Mouse (Mus musculus) embryo, embryonic 10 days (tissue): ENCODE measurements around the gene Tmem247.
A peak's percentile ranks its signal among the peaks of the same experiment; 100 is the strongest.

Experiments used
- DNase-seq: peaks from one replicate; pipeline ENCODE4 v3.0.0-alpha.2; 2015; ENCODE audit warnings: low spot score

Tmem247 gene

GRCm38 (mm10) chr17:86917048-86917447 is at the start of gene Tmem247:
Tmem247 (plus strand) TSS chr17:86917348.
- no peak for DNase-seq

- no peak for DNase-seq
These were observed 46.6 kb upstream of the Tmem247 start for GRCm38 (mm10) chr17:86870586-86870985.

GRCm38 (mm10) chr17:86872643-86873042 is 44.5 kb upstream of the Tmem247 start:
- DNase-seq, result no peak

- DNase-seq, result no peak
These were observed 40.2 kb upstream of the Tmem247 start for GRCm38 (mm10) chr17:86876940-86877339.

- no peak for DNase-seq
These were observed 39.4 kb upstream of the Tmem247 start for GRCm38 (mm10) chr17:86877747-86878146.

GRCm38 (mm10) chr17:86880056-86880455 is 37.1 kb upstream of the Tmem247 start:
- no peak for DNase-seq

- no peak for DNase-seq
These were observed 36.6 kb upstream of the Tmem247 start for GRCm38 (mm10) chr17:86880461-86881044.

GRCm38 (mm10) chr17:86895191-86895590 is 22.0 kb upstream of the Tmem247 start:
- no peak for DNase-seq

GRCm38 (mm10) chr17:86897486-86898165 is 19.5 kb upstream of the Tmem247 start:
- DNase-seq, result no peak

GRCm38 (mm10) chr17:86899821-86900220 is 17.3 kb upstream of the Tmem247 start:
- DNase-seq, result no peak

GRCm38 (mm10) chr17:86900564-86900963 is 16.6 kb upstream of the Tmem247 start:
- DNase-seq, result no peak

GRCm38 (mm10) chr17:86902399-86903067 is 14.6 kb upstream of the Tmem247 start:
- DNase-seq, result no peak

GRCm38 (mm10) chr17:86903596-86903995 is 13.6 kb upstream of the Tmem247 start:
- no peak for DNase-seq

- DNase-seq, result no peak
These were observed 12.9 kb upstream of the Tmem247 start for GRCm38 (mm10) chr17:86904206-86904605.

- DNase-seq, result peak; percentile 79
These were observed 11.6 kb upstream of the Tmem247 start for GRCm38 (mm10) chr17:86905297-86906135.

GRCm38 (mm10) chr17:86906136-86906461 is 11.0 kb upstream of the Tmem247 start:
- DNase-seq, result peak; percentile 91

- DNase-seq, result no peak
These were observed 10.5 kb upstream of the Tmem247 start for GRCm38 (mm10) chr17:86906601-86907000.

- no peak for DNase-seq
These were observed 10.1 kb upstream of the Tmem247 start for GRCm38 (mm10) chr17:86907092-86907491.

GRCm38 (mm10) chr17:86908316-86908715 is 8.8 kb upstream of the Tmem247 start:
- DNase-seq, result peak; percentile 21

- DNase-seq, result peak; percentile 48
These were observed 7.2 kb upstream of the Tmem247 start for GRCm38 (mm10) chr17:86909733-86910495.

- no peak for DNase-seq
These were observed 5.9 kb upstream of the Tmem247 start for GRCm38 (mm10) chr17:86911261-86911660.
